Mouse (Mus musculus) lung, postnatal 10 days (tissue): ENCODE results near the gene Fmnl1.

ENCODE experiments used
- DNase-seq: peaks from one replicate; pipeline ENCODE4 v3.0.0; 2021

Gene Fmnl1

GRCm38 (mm10) chr11:103161449-103161848 lies 9.5 kb upstream of the Fmnl1 start:
- no peak for DNase-seq

GRCm38 (mm10) chr11:103162132-103162531 lies 8.8 kb upstream of the Fmnl1 start:
- peak; percentile 49 for DNase-seq

DNA sequence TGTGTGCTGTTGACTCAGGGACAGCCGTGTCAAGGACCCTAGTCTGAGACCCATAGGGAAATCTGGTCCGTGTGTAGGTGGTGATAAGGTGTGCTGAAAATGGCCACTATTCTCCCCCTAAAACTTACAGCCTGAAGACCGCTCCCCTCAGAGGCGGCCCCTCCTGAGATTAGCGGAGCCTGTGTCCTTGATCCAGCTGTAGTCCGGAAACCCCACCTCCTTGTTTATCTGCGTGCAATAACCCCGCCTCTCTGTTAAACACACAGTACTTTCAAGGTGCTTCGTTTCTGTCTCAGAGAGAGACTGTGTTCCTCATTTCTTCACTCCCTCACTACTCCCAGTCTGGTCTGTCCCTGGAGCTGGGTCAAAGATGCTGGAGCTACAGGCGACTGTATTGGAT lies 6.5 kb upstream of the Fmnl1 start:
- peak; percentile 60 for DNase-seq

DNA sequence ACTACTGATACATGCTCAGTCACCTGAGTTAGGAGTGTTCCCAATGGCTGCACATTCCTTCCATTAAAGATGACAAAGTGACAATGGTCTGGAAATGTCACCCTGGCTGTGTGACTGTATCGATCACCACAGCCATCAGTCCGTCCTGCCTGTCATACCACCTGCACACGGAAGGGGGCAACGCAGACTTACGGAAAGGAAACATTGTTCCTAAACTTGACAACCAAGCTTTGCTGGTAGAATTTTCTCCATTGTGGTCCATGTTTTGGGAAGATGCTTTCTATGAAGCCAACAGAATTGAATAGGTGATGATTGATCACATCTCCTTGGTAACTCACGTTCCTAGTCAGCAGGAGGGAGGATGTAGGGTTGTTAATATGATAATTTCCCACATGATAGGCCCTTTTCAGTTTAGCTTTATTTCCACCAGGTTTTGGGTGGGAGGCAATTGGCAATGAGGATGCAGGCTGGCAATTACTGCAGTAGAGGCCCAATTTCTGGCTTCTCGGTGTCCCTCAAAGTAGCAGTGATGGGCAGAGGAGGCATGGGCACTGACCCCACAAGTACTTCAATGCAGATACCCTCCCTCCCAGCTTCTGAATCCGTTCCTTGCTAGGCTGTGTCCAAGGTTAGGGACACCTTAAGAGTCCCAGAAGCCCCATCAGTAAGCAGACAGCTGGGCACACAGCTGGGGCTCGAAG lies 2.1 kb upstream of the Fmnl1 start:
- peak; percentile 82 for DNase-seq

DNA sequence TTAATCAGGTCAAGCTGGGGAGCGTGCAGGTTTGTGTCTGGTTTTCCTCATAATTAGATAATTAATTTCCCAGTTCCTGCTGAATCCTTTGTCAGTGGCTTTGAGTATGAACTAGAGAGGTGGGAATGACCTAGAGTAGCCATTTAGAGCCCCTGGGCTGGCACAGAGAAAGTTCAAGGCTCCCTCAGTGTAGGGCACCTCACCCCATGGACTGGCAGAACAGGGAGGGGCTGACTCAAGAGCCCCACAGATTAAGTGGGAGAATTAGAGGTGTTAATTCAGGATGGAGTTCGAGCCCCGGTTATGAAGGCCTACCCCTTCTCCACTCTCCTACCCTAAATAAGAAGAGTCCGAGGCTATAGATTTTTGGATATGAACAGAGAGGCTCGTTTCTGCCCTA lies 1.2 kb upstream of the Fmnl1 start:
- no peak for DNase-seq

- DNase-seq, result no peak
Measured at GRCm38 (mm10) chr11:103170111-103170493, 805 bp upstream of the Fmnl1 start.

GRCm38 (mm10) chr11:103171286-103171620 lies 346 bp downstream of the Fmnl1 start:
- DNase-seq, result no peak

- DNase-seq, result no peak
Measured at GRCm38 (mm10) chr11:103171703-103172391, 940 bp downstream of the Fmnl1 start.

- no peak for DNase-seq
Measured at GRCm38 (mm10) chr11:103172392-103173040, 1.6 kb downstream of the Fmnl1 start.

DNA sequence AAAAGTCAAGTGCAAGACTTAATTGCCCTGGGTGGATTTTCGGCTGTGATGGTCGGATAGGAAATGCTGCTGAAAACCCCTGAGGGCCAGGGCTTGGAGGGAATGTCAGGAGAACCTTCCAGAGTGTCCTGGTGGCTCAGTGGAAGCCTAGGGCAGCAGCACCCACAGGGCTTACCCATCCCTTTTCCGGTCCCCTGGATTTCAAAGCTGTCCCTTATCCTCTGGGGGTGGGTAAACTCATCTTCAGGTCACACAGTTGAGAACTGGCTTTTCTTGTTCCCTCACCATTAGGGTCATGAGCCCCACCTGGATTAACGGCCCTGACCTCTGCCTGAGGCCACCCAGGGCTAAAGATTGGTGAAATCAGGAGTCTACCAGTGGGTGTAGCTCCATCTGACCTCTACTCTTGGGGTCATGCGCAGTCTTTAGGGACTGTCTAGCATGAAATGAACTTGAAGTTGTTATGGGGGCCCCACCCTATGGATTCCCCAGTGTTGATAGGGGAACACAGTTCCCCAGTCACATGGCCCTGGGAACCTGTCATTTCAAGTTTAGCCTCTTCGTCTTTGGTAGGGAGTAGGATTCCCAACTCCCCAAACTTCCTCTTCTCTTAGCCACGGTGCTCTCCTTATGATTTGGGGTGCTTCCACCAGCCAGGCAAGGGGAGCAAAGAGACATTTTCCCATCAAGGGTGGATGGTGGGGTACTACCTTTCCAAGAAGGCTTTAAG lies 2.3 kb downstream of the Fmnl1 start:
- no peak for DNase-seq

DNA sequence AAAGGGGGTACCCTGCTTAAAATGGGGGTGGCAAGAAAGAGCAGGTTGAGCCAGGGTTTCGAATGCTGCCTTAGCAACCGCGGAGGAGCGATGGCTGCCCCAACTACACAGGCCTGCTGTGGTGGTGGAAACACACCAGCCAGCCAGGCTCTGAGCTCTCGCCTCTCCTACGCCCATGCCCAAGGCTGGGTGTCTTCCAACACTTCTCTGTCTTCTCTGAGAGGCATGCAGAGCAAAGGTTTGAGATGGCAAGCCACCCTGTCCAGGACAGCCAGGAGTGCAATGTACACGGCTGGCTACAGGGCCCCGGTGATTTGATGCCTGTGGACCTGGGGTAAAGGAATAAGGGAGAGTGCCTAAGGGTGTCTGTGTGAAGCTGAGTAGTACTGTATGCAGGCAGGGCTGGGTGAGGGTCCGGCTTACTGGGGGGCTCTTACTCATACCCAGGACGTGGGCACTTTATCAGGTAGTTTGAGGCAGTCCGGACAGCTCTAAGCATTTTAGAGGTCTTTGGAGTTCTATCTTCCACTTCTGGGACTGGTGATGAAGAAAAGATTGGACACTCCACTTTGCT lies 3.0 kb downstream of the Fmnl1 start:
- no peak for DNase-seq

DNA sequence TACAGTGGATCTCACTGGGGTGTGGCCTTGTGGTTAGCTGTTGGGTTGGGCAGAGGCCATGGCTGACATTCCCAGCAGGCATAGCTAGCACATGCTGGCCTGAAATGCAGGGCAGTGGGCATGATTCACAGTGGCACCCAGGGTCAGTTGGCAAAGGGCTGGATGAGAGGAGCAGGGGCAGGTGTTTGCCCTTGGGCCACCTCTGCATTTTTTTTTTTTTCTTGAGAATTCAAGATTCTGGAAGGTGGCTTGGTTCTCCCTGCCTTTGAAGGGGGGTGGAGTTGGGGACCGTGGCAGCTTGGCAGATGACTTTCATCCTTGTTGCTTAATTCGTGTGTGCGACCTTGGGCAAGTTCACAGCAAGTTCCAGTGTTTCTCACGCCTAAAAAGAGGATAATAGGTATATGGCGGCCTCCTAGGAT lies 3.5 kb downstream of the Fmnl1 start:
- DNase-seq, result no peak

DNA sequence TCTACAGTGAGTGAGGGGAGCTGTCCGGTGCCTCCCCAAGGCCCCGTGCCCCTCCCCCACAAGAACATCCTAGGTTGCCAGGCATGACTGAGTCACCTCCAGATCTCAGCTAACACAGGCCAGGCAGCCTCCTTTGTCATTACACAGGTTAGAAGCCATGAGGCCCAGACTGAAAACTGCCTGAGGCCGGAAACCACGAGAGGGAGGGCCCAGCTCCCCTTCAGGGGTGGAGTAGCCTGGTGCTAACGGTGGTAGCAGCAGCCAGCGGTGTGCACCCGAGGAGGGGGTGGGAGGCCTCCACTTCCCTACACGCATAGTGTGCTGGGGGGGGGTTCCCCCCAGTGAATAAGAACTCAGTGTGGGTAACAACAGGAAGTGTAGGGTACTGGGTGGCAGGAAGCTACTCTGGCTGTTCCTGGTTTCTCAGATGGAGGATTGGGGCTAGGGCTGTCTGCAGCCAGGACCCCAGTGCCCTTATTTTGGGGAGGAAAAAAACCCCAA lies 4.0 kb downstream of the Fmnl1 start:
- peak; percentile 60 for DNase-seq

DNA sequence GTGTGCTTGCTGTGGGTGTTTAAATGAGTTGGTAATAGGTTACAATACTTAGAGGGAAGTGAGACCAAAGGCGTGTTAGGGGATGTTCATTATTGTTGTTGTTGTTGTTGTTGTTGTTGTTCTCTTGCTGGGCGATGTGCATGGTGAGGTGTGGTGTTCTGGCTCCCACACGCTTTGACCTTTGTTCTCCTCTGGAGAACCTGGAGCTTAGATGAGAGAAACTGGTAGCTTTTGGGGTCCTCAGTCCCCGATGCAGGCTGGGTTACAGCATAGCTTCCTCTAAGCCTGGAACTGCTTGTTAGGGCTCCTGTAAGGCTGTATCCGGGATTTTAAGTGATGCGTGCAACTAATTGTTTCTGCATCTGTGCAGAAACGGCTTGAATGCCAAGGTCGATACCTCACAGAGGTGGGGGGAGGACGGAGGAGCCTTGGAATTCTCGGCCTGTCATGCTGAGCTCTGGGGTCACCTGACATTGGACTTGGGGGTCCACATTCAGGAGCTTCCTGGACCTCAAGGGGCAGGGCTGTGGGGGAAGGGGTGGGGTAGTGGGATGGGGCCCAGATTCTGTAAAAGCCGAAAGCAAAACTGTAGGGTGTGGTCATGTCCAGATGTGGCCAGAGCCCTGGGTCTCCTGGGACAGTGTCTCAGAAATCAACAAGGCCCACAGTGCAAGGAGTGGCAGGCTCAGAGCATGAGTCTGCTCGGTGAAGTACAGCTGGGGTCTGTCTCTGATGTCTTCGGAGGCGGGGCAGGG lies 5.0 kb downstream of the Fmnl1 start:
- no peak for DNase-seq

DNA sequence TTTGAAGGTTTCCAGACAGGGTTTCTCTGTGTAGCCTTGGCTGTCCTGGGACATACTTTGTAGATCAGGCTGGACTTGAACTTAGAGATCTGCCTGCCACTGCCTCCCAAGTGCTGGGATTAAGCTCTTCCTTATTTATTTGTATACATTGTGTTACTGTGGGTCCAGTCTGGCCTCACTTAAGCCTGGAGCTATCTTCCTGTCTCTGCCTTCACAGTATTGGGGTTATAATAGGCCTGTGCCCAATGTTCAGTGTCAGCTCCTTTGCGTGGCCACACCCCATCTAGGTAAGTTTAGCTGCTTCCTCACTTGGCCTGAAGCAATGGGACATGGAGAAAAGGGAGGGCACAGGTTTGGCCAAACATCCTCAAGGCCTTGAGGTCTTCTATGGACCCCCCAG lies 5.6 kb downstream of the Fmnl1 start:
- no peak for DNase-seq

DNA sequence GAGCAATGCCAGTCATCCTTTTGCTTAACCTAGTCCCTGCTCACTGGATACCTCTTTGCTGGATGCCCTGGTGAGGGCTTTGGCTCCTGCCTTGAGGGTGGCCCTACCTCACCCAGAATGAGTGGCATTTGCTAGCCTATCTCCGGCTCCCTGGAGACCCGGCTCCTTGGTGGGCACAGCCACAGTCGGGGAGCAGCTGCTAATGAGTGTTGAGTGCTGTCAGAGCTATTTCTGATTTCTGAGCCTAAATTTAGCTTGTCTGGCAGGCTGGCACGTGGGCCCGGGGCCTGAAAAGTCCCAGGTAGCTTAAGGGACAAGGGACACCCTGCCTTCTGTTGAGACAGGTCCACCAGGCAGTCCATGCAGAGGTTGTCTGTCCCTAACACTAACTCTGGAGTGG lies 6.3 kb downstream of the Fmnl1 start:
- no peak for DNase-seq

- peak; percentile 22 for DNase-seq
Measured at GRCm38 (mm10) chr11:103177815-103178485, 7.0 kb downstream of the Fmnl1 start.

DNA sequence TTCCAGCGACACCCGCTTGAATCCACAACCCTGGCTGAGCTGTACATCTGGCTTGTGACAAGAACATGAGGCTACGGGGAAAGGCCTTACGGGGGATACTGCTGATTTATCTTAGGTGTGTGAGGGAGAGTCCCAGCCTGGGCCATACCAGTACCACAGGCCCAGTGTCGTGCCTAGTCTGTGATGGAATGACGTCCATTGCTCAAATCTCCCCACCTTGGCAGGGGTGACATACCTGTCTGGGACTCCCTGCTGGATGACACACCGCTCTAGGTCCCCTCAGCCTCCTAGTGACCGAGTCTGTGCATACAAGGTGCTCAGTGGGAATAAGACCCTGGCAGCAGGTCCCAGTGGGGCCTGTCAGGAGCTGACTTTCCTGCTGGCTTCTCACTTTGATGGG lies 7.8 kb downstream of the Fmnl1 start:
- DNase-seq, result no peak

DNA sequence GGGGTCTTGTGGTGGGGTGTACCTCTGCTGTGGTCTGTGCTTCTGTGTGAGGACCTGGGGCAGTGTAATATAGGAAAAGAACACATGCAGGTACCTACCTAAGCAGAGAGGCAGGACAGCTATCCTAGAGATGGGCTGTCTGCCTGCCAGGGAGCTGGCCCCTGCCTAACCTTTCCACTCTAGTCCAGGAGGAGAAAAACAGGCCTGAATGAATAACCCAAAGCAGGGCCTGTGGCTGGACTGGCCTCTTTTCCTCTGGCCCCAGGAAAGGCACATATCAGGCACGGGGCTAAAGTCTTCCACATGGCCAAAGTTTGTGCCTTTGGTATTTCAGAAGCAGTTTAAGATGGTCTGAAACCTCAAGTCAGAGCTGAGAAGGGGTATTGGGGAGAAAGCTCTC lies 9.5 kb downstream of the Fmnl1 start:
- no peak for DNase-seq

DNA sequence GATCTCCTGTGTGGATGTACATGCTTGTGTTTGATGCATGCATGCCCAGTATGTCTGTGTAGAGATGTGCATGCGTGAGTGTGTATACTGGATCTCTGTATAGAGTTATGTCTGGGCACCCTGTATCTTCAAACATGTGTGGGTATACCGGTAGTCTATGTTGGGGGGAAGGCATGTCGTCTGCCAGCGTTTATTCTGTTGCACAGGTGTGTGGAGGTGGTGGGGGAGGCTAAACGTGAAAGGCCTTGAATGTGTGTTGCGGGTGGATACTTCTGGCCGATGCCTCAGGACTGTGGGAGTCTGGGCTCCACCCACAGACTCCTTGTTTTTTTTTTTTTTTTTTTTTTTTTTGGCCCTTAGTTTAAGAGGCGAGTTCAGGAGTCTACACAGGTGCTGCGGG lies 10.4 kb downstream of the Fmnl1 start:
- no peak for DNase-seq

GRCm38 (mm10) chr11:103181911-103182310 lies 11.0 kb downstream of the Fmnl1 start:
- DNase-seq, result no peak

GRCm38 (mm10) chr11:103184891-103185290 lies 14.0 kb downstream of the Fmnl1 start:
- DNase-seq, result peak; percentile 73
